Mouse (Mus musculus) forebrain, embryonic 13.5 days (tissue): Measurements from ENCODE around the gene Sln. TPM values are rescaled to one million over a fixed set of nuclear protein-coding genes. Genes with fewer than 3 reads are reported as not detected.

Experiments used
- ATAC-seq: fragments of 200-750 bp; cut with Nextera tagmentation; 2 replicates; pipeline ENCODE4 v1.8.0; 2017
- H3K27ac ChIP-seq: fragments of 300-500 bp; sonication (generic); 2 replicates; pipeline ENCODE4 v1.5.1; 2015; ENCODE audit warnings: inconsistent platforms, mild to moderate bottlenecking, moderate library complexity
- H3K27me3 ChIP-seq: fragments of 300-500 bp; sonication (generic); 2 replicates; pipeline ENCODE4 v1.6.1; 2015; ENCODE audit warnings: mild to moderate bottlenecking, inconsistent platforms
- H3K36me3 ChIP-seq: fragments of 300-500 bp; sonication (generic); 2 replicates; pipeline ENCODE4 v1.6.1; 2015; ENCODE audit warnings: mild to moderate bottlenecking, inconsistent platforms; ENCODE audit not compliant: poor library complexity, severe bottlenecking
- H3K4me1 ChIP-seq: fragments of 300-500 bp; sonication (generic); 2 replicates; pipeline ENCODE4 v1.6.1; 2015; ENCODE audit warnings: inconsistent platforms
- H3K4me2 ChIP-seq: fragments of 300-500 bp; sonication (generic); 2 replicates; pipeline ENCODE4 v1.6.1; 2015; ENCODE audit warnings: inconsistent platforms, mild to moderate bottlenecking, moderate library complexity
- H3K4me3 ChIP-seq: fragments of 300-500 bp; sonication (generic); 2 replicates; pipeline ENCODE4 v1.5.1; 2015; ENCODE audit warnings: mild to moderate bottlenecking, inconsistent platforms
- H3K9ac ChIP-seq: fragments of 300-500 bp; sonication (generic); 2 replicates; pipeline ENCODE4 v1.6.1; 2015; ENCODE audit warnings: mild to moderate bottlenecking, inconsistent platforms
- H3K9me3 ChIP-seq: fragments of 300-500 bp; sonication (generic); replicated peaks from 2 replicates; pipeline ENCODE4 v1.6.1; 2016; ENCODE audit warnings: inconsistent platforms
- WGBS: fragments of 180-500 bp; shearing (Covaris S2); methylation state at CpG from one replicate; pipeline ENCODE4 v1.1.7; 2015; 5-methylcytosine and 5-hydroxymethylcytosine counted together
- polyA plus RNA-seq: library from polyadenylated mRNA; unstranded; fragments of >200 nt; fragmentation: Nextera tagmentation; extraction: Ambion mirVana; gene quantifications from 2 replicates; pipeline ENCODE4 v1.2.1, GENCODE M21; 2015

The Sln gene
- polyA plus RNA-seq = 0.44 and 0.94 TPM in 2 replicates

DNA sequence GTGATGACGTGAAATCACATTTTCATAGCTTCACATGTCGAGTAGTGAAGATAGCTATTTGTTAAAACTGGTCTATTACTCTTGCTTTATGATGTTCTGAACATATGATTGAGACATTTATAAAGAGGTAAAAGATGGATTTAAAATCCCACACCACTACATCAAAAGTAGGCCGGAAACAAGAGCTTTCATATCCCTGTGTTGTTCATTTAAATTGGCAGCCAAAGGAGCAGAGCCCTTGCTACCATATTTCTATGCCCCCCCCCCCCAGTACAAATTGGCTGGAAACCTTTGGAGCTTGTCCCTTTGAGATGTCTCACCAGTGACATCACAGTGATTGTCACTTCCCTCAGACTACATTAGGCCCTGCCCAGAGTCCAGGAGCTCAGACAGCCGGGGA is at the start of gene Sln:
Sln (plus strand) TSS at position 301 of the 400 bp plus-strand sequence.
- 0 out of 2 replicates have a peak, but pooled peaks cover 7% of the 10 kb centered on the region for H3K4me1 ChIP-seq
- WGBS = 83% methylated on average over 4 of the region's 4 CpGs
- H3K36me3 ChIP-seq = no peaks in the 10 kb centered on the region
- peak within 1 kb of the TSS; percentile 78 for H3K27ac ChIP-seq
- H3K9ac ChIP-seq = no peak within 1 kb of the TSS
- no peak within 1 kb of the TSS for H3K4me3 ChIP-seq
- H3K9me3 ChIP-seq = no peaks in the 10 kb centered on the region
- no peak within 1 kb of the TSS for H3K4me2 ChIP-seq
- ATAC-seq = no peak
- no peaks in the 10 kb centered on the region for H3K27me3 ChIP-seq

DNA sequence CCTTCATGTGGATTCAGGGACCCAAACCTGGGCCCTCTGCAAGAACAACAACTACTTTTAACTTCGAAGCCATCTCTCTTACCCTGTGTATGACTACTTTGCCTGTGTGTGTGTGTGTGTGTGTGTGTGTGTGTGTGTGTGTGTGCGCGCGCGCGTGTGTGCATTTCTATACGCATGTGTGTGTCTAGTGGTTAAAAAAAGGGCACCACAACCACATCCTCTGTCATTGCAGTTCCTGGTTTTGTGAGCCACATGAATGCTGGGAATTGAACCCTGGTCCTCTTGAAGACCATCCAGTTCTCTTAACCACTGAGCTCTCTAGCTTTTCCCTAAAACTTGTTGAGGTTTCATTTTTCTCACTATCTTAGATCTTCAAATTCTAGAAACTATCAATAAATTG is 47.0 kb upstream of the Sln start:
- H3K4me3 ChIP-seq = no peak overlapping the region
- H3K4me2 ChIP-seq = no peak overlapping the region
- no peak for ATAC-seq
- no peaks in the 10 kb centered on the region for H3K4me1 ChIP-seq
- no peak overlapping the region for H3K27ac ChIP-seq
- H3K27me3 ChIP-seq = no peaks in the 10 kb centered on the region
- no peaks in the 10 kb centered on the region for H3K36me3 ChIP-seq
- 94% methylated on average over 7 of the region's 7 CpGs for WGBS
- H3K9me3 ChIP-seq = no peaks in the 10 kb centered on the region
- H3K9ac ChIP-seq = no peak overlapping the region

DNA sequence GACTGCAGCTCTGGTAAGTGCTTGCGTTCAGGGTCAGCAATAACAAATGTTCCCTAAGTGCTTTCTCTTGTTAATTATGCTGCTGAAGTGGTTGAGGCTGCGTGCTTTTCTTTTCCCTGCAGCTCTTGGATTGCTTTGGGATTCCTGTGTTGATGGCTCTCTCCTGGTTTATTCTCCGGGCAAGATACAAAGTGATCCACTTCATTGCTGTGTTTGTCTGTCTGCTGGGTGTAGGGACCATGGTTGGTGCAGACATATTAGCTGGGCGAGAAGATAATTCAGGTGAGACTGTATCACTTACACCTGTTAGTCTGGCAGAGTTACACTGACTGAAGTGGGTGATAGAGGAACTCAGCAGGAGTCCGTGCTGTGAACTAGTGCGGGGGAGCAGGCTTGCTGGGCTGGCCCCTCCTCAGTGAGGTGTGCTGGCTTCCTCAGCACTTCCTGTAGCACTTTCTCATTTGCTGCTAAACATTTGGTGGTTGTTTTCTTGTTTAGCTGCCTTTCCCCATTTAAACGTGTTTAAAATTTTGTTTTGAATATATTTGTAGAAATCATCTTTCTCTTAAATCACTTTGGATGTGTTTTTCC is 43.4 kb upstream of the Sln start:
- Histone ChIP-seq H3K4me3 (no peak overlapping the region), H3K4me2 (no peak overlapping the region), H3K27ac (no peak overlapping the region), H3K27me3 (no peaks in the 10 kb centered on the region), H3K9me3 (no peaks in the 10 kb centered on the region), H3K9ac (no peak overlapping the region), H3K4me1 (no peaks in the 10 kb centered on the region), H3K36me3 (no peaks in the 10 kb centered on the region)
- ATAC-seq = no peak
- WGBS = 24% methylated on average over 7 of the region's 7 CpGs

DNA sequence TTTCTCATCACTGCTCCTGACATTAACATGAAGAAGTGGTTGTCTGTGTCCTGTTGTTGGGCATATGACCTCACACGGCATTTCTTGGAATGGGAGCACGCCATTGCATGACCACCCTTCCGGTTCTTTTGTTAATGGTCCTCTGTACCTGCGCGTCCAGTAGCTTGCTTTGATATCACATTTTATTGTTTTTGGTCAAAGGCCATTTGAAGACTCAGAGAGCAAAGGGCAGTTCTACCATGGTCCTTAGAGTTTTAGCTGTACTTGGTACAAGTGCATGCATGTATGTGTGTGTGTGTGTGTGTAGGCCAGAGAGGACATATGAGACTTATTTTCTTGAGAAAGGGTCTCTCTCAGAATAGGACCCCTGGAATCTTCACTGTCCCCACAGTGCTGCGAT is 36.5 kb upstream of the Sln start:
- no peaks in the 10 kb centered on the region for H3K36me3 ChIP-seq
- no peaks in the 10 kb centered on the region for H3K27me3 ChIP-seq
- no peak overlapping the region for H3K27ac ChIP-seq
- no peak overlapping the region for H3K4me2 ChIP-seq
- no peaks in the 10 kb centered on the region for H3K4me1 ChIP-seq
- no peak overlapping the region for H3K4me3 ChIP-seq
- WGBS = 97% methylated on average over 6 of the region's 6 CpGs
- no peak overlapping the region for H3K9ac ChIP-seq
- H3K9me3 ChIP-seq = no peaks in the 10 kb centered on the region
- ATAC-seq = no peak

DNA sequence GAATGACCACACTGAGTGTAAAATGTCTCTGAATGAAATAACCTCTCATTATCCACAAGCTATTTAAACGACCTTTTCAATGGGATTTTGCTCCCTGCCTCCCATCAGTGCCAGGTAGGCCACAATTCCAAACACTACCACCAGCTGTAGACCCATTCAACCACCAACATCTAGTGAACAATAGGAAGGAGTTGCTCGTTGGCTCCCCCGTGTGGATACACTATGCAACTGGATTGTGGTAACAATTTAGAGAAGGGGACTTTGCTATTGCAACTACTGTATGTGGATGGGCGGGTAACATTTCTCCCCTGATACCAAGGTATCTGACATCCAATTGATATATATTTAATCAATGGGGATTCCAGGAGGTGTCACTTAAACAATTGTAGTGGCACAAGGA is 31.2 kb upstream of the Sln start:
- ATAC-seq = peak; percentile 16; the same call in 1 of the 2 replicates

DNA sequence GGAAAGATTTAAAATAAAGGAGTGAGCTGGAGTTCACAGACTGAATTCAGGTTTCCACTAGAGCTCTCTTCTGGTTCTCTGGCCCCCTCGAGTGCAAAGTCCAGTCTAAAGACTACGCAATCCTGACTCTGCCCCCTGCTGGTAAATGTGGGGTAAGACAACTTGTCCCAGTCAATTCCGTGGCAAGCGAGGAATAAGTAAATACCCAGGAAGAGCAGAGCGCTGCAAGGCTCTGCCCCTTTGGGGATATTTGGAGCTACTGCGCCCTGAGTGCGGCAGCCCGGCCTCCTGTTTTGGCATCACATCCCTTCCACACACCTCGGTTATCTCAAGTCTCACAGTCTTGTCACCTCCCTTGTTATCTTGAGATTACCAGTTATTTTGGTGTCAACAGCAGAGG is 24.6 kb upstream of the Sln start:
- ATAC-seq = no peak
- no peaks in the 10 kb centered on the region for H3K9me3 ChIP-seq
- 10% methylated on average over 9 of the region's 9 CpGs for WGBS
- no peak overlapping the region for H3K27ac ChIP-seq
- no peaks in the 10 kb centered on the region for H3K36me3 ChIP-seq
- H3K4me1 ChIP-seq = 0 out of 2 replicates have a peak, but pooled peaks cover 4% of the 10 kb centered on the region
- H3K4me3 ChIP-seq = no peak overlapping the region
- H3K27me3 ChIP-seq = no peaks in the 10 kb centered on the region
- H3K4me2 ChIP-seq = no peak overlapping the region
- no peak overlapping the region for H3K9ac ChIP-seq

More for the DNA sequence above, 31.2 kb upstream of the Sln start:
- Histone ChIP-seq H3K4me1 (no peaks in the 10 kb centered on the region), H3K9ac (no peak overlapping the region), H3K27me3 (no peaks in the 10 kb centered on the region), H3K9me3 (no peaks in the 10 kb centered on the region), H3K36me3 (no peaks in the 10 kb centered on the region), H3K4me3 (no peak overlapping the region), H3K4me2 (no peak overlapping the region), H3K27ac (no peak overlapping the region)
- WGBS = 43% methylated on average over 4 of the region's 4 CpGs

DNA sequence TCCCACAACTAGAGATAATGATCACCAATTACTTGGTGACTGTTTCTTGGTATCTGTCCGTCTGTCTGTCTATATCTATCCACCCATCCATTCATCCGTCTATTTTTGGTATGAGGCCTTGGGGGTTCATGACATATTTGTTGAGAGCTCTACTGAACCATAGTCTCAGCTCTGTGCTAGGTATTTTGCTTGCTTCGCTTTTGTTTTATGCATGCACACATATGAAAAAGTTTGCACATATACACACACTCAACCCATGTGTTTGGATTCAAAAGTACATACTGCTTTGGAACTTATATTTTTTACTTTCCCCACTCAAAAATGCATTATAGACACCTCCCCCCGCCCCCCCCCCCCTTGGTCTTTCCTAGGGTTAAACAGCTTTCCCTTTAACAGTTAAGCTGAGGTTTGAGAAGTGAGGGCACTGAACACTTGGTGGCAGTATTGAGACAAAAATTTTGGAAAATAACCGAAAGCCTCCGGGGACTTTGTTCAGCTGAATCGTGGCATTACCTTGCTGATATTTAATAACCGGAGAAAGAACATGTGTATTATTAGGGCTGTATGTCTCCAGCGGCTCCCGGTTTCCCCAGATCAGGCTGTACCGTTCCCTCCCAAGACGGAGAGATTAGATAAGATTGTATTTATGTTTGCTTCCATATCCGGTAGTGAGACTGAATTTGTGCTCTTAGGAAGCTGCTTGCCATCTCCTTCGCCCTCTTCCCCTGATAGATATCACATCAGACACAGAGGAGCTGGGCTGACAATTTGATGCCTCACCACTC is 20.7 kb upstream of the Sln start:
- ATAC-seq = peak; percentile 78
- no peaks in the 10 kb centered on the region for H3K27me3 ChIP-seq
- H3K4me2 ChIP-seq = peak overlapping the region; percentile 61
- no peaks in the 10 kb centered on the region for H3K36me3 ChIP-seq
- no peaks in the 10 kb centered on the region for H3K9me3 ChIP-seq
- H3K4me3 ChIP-seq = peak overlapping the region; percentile 43
- 18% methylated on average over 14 of the region's 14 CpGs for WGBS
- 0 out of 2 replicates have a peak, but pooled peaks cover 4% of the 10 kb centered on the region for H3K4me1 ChIP-seq
- peak overlapping the region; percentile 53; the same call in 1 of the 2 replicates for H3K27ac ChIP-seq
- peak overlapping the region; percentile 72 for H3K9ac ChIP-seq

DNA sequence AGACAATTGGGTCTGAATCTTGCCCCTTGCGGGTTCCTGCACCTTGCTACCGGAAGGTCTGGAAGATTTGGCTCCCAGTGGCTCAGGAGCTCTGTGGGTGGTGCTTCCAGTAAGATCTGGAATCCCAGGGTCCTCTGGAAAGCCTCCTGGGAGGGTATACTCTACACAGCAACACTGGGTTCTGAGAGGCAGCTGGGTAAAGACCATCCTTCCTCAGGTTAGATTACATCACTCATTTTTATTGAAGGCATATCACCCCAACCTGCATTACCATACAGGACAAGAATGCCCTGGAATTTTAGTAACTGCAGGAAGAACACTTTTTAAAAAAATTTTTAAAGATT is 20.1 kb upstream of the Sln start:
- 0 out of 2 replicates have a peak, but pooled peaks cover 4% of the 10 kb centered on the region for H3K4me1 ChIP-seq
- peak overlapping the region; percentile 61 for H3K4me2 ChIP-seq
- H3K36me3 ChIP-seq = no peaks in the 10 kb centered on the region
- no peaks in the 10 kb centered on the region for H3K27me3 ChIP-seq
- WGBS = 28% methylated on average over 2 of the region's 2 CpGs
- peak overlapping the region; percentile 43 for H3K4me3 ChIP-seq
- peak overlapping the region; percentile 72 for H3K9ac ChIP-seq
- ATAC-seq = peak; percentile 69
- H3K27ac ChIP-seq = peak overlapping the region; percentile 53; the same call in 1 of the 2 replicates
- no peaks in the 10 kb centered on the region for H3K9me3 ChIP-seq

DNA sequence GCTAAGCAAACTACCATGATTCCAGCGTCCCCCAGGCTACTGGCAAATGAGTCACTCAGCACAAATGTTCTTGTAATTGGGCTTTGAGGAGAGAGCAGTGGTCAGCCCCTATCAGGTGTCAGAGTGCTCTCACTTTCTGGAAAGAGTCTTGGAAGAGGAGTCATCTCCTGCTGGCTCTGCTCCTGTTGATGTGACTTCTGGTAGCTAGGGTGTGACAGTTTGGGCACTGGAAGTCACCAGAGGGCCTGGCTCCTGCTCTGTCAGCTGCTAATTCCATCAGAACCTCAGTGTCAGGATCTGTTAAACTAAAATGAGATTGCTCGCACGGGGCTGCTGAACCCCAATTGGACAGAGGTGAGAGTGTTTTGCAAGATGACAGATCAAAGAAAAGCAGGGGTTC is 14.9 kb upstream of the Sln start:
- WGBS = 77% methylated on average over 3 of the region's 3 CpGs

DNA sequence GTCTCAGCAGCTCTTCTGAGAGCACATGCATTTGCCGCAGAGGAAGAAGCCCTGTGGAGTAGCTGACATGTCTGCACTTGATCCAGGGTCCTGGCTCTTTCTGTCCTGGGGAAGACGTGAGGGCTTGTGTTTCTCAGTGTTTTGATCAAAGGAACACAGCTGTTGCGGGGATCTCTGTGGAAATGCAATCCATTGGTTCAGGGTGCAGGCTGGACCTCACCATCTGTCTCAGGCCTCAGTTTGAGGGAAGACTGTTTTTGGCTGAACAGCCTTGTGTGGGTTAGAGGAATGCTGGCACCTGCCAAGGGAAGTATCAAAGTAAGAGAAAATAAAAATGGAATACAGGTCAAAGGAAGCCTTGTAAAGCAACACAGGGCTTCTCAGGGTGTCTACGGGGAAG is 14.0 kb upstream of the Sln start:
- WGBS = 75% methylated on average over 4 of the region's 4 CpGs
- ATAC-seq = no peak
- H3K4me3 ChIP-seq = no peak overlapping the region
- H3K27me3 ChIP-seq = no peaks in the 10 kb centered on the region
- H3K9ac ChIP-seq = no peak overlapping the region
- H3K27ac ChIP-seq = no peak overlapping the region
- H3K4me1 ChIP-seq = no peaks in the 10 kb centered on the region
- H3K36me3 ChIP-seq = no peaks in the 10 kb centered on the region
- no peaks in the 10 kb centered on the region for H3K9me3 ChIP-seq
- no peak overlapping the region for H3K4me2 ChIP-seq

More for the DNA sequence above, 14.9 kb upstream of the Sln start:
- no peaks in the 10 kb centered on the region for H3K36me3 ChIP-seq
- H3K4me2 ChIP-seq = no peak overlapping the region
- H3K4me3 ChIP-seq = no peak overlapping the region
- no peak overlapping the region for H3K27ac ChIP-seq
- H3K9me3 ChIP-seq = no peaks in the 10 kb centered on the region
- H3K27me3 ChIP-seq = no peaks in the 10 kb centered on the region
- H3K9ac ChIP-seq = no peak overlapping the region
- ATAC-seq = no peak
- no peaks in the 10 kb centered on the region for H3K4me1 ChIP-seq

DNA sequence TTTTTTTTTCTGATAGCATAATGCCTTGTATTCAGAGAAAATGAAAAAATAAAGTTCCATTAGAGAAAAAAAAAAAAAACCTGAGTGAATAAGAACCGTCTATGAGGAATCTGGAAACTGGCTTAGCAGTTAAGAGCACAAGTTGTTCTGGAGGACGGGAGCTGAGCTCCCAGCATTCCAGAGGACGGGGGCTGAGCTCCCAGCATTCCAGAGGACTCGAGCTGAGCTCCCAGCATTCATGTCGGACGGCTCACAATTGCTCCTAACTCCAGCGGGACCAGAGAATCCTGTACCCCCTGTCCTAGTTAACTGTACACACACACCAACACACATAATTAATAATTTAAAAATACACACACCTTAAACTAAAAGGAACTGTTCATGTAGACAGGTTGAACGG is 11.1 kb upstream of the Sln start:
- ATAC-seq = no peak

DNA sequence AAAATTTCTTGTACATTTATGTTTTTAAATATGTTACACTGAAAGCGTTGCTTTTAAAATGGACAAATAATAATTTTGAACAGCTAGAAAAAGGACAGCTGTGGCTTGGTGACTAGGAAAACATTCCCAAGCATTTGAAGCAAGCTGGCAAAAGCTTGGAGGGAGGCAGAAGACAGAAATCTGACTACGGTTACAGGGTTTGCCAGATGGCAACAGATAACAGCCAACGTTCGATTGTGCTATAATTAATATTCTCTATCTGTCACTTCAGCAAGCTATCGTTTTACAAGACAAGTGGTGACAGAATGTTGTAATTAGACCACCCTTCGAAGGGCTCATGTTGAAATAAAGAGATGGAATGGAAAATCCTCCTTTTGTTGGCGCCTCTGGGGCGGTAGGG is 1.4 kb upstream of the Sln start:
- Histone ChIP-seq H3K27ac (peak overlapping the region; percentile 78), H3K4me1 (0 out of 2 replicates have a peak, but pooled peaks cover 7% of the 10 kb centered on the region), H3K36me3 (no peaks in the 10 kb centered on the region), H3K9me3 (no peaks in the 10 kb centered on the region), H3K27me3 (no peaks in the 10 kb centered on the region), H3K4me3 (no peak overlapping the region), H3K9ac (no peak overlapping the region), H3K4me2 (no peak overlapping the region)
- ATAC-seq = peak; percentile 70; the same call in 1 of the 2 replicates
- WGBS = 70% methylated on average over 8 of the region's 8 CpGs

More for the DNA sequence above, 11.1 kb upstream of the Sln start:
- Histone ChIP-seq H3K4me2 (no peak overlapping the region), H3K4me3 (no peak overlapping the region), H3K27ac (no peak overlapping the region), H3K4me1 (no peaks in the 10 kb centered on the region), H3K9ac (no peak overlapping the region), H3K9me3 (no peaks in the 10 kb centered on the region), H3K27me3 (no peaks in the 10 kb centered on the region), H3K36me3 (no peaks in the 10 kb centered on the region)
- WGBS = 81% methylated on average over 8 of the region's 8 CpGs
